Mouse (Mus musculus) right cerebral cortex, postnatal 10 days (tissue): ENCODE measurements around the gene Zgpat.

Experiments
- DNase-seq, 2 experiments: peaks; one replicate each; pipeline ENCODE4 v3.0.0; 2021; ENCODE audit warnings: low spot score in 2 of 2

Zgpat gene

DNA sequence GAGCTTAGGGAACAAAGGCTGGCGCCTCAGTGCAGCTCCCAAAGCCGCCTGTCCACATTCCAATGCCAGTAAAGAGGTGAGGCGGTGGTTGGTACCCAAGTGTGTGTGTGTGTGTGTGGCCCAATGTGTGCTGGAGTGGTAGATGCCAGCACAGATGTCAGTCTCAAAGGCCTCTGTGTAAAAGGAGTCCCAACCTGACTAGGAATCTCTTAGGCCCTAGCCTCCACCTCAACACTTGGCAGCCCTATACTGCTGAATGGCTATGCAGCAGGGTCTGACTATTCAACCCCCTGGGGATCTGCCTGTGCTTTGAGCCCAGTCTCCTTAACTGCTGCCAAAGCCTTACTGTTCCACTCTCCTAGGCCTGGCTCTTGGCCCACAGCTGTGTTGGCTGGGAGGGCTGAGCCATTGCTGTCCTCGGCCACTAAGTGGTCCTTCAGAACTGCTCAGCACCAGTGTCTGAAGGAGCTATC, 20.2 kb downstream of the Zgpat start:
- peak; percentile 76 for DNase-seq

DNA sequence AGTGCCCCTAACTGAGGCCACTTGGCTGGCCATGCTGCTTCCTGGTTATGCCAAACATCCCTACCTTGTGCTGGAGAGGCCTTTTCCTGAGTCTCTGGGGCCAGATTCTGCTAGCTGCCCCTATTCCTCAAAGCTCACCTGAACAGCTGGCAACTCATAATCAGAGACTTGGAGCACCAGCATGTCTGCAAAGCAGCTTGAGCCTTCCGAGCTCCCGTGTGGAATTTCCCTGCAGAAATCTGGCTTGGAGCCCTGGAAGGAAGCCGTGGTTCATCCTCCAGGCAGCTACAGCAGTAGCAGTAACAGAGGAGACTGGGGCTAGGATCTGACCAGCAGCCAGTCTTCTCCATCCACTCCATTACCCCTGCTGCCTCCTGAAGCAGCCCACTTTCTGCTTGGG, 21.2 kb downstream of the Zgpat start:
- DNase-seq, result peak; percentile 79 to 80

DNA sequence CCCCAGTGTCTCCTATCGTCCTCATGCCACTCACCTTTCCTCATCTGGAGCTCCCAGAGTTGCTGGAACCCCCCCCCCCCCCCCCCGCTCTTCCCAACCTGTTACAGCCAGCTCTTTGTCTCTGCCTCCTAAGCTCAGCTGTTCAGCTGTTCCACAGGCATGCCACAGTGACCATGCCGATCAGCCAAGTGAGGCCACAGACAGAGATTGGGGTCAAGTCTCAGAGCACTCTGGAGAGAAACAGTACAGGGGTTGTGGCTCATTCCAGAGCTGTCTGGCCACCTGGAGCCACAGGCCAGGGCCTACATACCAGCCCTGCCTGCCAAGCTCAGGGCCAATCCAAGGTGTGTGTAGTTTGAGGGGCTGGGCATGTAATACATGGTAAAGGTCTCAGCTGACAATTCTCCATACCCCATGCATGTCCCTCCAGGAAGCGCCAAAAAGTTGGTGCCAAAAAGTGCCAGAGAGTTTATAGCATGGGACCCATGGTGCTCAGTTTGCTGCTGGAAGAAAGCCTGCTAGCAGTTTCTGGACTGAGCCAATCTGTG, 22.0 kb downstream of the Zgpat start:
- DNase-seq, result no peak

DNA sequence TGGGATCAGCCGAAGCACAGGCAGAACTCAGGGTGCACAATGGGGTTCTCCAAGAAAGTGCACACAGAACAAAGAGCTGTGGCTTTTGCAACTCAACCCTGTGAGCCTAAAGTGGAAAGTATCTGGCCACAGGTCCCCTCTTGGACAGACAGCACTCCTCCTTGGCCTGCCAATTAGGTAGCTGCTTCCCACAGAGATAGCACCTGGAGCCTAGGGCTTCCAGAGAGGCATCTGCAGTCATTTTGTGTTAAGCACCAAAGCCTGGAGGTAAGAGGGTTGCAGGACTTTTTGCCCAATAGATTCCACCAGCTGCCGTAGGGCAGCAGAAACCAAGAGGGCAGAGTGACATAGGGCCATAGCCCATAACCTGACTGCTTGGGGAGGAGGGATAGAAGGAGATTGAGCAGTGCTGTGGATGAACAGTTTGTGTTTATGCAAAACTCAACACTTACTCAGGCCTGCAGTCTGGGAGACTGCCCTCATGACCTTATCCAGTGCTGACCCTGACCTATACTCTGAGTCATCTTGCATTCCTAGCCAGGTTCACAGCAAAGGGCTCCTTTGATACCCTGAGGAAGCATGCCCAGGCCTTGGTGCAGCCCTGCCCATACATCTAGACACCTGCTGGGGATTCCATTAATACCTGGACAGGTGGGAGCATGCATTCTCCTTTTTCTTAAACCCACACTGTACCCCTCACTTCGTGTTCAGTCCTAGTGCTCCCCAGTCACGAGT, 25.6 kb downstream of the Zgpat start:
- DNase-seq, result no peak

DNA sequence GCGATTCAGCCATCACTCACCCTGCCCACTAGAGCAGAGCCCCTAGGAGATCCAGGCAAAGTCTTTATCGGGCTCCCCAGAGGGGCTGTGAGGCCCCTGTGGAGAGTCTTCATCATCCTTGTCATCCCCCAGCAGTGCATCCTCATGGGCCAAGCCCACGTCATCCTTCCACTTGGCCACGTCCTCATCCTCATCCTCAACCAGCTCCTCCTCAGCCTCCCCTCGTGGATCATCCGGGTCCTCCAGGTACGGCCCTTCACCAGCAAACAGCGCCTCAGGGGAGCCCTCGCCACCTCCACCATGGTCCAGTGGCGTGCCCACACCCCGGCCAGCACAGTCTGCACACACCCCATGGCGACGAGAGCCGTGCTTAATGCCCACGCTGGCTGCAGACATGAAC, 26.3 kb downstream of the Zgpat start:
- no peak for DNase-seq

DNA sequence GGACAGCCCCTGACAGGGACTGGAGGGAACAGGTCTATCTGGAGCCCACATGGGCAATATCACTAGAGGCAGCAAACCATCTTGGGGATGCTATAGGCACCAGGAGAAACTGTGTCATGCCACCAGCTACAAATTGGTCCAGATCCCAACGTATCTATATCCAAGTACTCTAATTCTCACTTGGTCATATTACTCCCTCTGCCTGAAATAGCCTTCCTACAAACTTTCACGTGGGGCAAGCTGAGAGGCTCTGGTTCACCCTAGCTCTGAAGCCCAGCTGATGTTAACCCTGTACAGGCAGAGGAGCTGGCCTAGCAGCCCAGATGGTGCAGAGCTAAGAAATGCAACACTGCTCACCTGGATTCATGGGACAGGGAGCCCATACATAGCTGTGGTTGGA, 26.8 kb downstream of the Zgpat start:
- no peak for DNase-seq

DNA sequence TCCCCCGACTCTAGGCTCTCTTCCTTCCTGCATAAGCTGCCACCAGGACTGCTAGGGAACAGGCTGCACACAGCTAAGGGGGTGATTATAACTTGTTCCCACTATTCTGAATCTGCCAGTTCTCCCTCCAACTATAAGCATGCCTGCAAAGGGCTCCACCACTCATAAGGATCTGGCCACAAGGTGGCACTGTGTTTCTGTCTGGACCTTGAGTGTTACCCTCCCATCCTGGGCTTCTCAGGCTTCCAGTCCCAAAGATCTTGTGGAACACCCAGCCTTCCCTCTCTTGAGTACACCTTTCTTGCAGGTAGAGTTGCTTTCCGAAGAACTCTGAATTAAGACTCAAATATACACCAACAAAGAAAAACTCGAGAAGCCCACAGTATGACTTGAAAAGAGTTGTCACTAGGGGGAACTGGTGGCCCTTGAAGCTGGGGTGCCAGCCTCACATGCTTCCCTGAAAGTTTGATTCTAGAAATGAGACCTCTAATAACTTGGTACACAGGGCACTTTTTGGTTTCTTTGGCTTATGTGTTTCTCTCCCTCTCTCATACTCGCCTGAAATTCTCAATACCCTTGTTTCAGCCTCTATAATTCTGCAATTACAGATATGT, 28.0 kb downstream of the Zgpat start:
- peak; percentile 86 to 92 for DNase-seq

DNA sequence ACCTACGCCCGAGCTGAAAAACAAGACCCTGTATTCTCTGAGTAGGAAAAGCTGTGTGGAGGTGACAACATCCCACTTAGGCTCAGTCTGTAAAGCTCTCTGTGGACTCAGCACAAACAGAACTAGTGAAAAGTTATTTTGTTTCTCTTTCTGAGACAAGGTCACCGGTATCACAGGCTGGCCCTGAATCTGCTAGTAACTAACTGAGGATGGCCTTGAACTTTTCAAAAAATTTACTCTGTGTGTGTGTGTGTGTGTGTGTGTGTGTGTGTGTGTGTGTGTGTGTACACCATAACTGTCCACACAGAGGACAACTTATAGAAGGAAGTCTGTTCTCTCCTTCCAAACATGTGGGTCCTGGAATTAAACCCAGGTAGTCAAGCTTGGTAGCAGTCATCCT, 29.4 kb downstream of the Zgpat start:
- DNase-seq, result no peak

DNA sequence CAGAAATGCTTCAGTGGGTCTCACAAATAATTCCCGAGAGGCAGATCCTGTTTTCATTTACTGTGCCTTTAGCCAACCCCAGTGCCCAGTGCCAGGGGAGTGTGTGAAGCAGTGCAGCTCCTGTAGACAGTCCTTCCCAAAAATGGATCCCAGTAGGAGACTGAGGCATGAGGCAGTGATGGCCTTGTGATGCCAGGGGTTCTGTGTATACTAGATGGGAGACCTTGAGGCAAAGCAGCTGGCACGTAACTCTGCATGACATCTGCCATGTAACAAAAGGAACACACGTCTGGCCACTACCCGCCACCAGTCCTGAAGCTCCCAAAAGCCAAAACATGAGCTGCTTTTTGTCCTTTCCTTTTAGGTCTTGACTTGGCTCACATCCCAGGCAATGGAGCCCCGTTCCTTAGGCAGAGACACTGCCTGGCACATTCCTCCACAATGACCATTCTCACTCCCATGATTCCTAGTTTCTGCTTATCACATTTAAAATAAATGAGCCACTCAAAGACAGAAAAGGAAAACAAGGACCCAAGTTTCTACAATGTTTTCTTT, 32.6 kb downstream of the Zgpat start:
- no peak for DNase-seq

DNA sequence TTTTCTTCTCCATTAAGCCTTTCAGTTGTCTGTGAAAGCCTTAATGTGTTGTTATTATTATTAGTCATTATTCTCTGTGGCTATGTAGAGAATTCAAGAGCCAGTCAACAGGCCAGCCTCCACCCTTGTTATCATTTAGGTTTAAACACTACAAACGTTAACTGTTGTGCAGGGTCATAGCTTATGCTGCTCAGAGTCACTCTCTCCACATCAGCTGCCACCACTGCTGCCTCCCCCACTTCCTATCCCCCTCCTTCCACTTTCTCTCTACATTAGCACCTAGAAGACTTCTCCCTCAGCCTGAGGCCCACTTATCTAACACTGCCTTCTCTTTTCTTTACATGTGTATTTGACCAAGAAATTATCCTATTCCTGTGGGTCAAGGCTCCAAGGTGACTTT, 36.8 kb downstream of the Zgpat start:
- DNase-seq, result no peak

DNA sequence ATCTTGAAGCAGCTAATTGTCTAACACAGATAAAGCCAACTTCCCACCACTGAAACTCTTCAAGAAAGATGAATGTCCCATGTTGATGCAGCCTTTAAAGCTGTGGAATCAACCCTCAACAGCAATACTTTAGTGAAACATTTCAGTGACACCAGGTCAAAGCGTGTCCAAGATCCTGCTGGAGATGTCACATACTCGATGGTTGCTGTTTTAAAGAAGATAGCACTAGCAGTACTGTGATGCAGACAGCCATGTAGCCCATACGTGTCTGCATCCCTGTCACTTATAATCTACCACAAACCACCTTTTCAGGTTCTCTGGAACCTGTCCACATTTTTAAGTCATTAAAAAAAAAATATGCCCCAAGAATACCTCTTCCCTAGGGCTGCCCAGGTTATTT, 39.0 kb downstream of the Zgpat start:
- DNase-seq, result no peak

DNA sequence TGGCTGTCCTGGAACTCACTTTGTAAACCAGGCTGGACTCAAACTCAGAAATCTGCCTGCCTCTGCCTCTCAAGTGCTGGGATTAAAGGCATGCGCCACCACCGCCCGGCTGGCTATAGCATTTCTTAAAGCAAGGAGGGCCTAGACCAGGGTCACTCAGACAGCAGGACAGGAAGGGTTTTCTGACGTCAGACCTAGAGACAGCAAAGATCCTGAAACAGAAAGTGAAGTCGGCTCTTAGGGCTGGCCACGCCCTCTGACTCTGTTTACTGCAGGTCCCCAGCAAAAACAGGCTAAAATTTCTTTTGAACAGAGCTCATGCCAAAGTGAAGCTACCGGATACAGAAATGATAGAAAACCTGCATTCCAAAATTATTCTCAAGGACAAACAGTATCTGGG, 44.9 kb downstream of the Zgpat start:
- DNase-seq, result no peak

DNA sequence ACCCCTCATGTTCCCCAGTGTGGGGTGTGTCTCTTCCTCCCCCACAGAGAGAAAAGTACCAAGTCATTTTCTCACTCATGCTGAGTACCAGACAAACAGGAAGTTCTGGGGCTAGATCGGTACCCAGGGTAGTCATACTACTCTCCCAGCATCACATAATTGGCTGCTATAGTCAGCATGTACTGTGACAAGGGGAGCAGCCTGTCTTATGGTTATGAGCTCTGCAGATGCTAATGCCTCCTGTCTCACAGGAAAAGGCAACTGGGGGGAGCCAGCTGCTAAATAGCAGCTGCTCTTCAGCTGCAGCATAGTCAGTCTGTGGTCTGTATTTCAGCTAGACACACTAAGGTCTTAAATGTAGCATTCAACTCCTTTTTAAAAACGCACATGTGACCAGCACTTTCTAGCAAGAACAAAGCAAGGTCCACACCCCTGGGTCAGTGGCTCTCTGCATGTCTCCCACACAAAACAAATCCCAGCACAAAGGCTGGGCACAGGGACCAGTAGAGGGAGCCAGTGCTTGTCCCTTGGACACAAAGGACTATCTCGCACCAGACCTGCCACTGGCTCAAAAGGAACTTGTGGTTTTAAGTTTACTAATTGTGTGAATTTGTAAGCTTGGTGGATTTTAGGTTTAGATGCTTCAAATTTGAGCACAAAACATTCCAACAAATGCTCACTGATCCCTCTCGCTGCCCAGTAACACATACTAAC, 46.2 kb downstream of the Zgpat start:
- peak in 1 of 2 experiments; percentile 71 for DNase-seq

DNA sequence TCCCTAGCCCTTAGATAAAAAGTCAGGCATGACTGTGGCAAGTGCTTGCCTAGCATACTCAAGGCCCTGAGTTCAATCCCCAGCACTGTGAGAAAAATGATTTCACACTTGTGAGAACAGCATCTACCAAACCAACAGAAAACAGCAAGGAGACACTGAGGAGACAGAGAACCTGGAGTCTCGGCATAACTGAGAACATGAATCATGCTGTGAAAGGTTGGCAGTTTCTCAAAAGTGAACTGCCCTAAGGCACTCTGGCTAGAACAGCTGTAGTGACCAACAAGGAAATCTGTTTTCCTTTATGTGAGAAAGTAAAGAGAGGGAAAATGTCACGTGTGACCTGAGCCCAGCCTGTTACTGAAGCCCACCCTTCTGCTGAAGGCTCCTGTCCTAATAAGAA, 48.4 kb downstream of the Zgpat start:
- DNase-seq, result no peak

DNA sequence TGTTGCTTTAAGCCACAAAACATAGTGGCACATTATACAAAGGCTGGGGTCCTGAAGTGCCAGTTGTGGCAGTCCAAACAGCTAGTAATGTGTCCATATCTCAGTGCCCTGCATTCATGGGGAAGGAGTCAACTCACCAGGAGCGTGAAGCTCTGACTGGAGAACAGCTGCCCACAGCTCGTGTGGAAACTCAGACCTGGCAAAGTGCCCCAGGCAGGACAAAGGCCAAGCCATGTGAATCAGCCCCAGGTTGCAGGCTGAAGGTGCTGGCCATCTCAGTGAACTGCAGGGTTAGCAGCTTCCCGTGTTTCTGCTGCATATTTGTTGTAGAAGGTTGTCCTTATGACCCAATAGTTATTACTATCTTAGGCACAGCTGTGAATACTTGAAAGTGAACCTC, 51.2 kb downstream of the Zgpat start:
- no peak for DNase-seq

DNA sequence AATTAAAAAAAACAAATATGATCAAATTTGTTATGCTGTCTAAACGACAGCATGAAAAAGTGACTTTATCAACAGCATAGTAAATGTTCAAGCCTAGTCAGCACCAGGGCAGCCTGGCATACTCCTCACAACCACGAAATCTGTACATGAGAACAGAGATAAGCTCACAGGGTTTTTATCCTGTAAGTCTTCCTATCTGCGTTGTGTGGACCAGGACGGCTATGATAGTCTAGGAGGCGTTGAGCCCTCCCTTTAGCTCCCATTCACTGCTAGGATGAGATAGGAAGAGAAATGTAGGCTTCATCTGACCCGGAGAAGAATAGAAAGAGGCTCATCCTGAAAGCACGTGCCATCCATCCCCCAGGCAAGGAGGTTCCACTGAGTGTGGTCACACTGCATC, 54.6 kb downstream of the Zgpat start:
- DNase-seq, result no peak

DNA sequence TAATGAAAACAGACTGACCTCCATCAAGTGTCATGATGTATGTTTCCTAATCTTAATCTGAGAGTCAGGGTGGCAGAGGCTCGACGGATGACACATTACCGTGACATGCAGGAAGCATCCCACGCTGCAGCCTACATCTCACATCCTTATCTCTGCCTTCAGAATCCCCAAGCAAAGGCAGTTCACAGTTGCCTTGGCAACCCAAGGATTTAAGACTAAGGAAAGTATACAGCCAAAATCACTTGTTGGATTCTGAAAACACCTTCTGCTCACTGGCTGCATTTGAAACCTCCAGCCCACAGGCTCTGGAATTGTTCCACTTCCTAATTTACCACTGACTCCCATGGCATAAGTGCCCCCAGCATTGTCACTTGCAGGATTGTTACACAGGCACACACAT, 55.7 kb downstream of the Zgpat start:
- peak; percentile 72 to 89 for DNase-seq

DNA sequence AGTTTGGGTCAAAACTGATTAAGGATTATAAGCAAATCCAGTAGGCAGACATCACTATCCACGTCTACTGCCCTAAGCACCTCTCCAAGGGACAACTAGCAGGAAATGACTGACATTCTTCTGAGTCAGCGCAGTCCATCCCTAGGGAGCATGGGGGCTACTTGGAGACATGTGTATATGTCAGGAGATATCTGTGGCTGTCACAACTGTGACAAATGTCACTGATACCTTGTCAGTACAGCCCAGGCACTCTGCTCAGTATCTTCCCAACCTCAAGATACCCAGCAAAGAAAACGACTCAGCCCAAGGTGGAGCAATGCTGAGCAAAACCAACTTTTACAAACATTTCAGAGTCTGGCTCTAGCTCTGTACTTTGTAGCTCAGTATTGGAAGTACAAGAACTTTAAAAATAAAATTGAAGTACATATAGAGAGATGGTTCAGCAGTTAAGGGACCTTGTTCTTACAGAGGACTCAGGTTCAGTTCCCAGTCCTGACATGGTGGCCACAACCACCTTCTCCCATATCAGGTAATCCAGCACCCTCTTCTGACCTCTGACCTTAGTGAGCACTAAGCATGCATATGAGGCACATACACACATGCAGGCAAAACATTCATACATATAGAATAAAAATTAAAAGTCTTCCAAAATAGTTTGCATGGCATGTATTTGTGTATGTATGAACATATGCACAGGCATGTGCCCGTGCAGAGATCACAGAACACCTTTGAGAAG, 56.3 kb downstream of the Zgpat start:
- DNase-seq, result no peak

DNA sequence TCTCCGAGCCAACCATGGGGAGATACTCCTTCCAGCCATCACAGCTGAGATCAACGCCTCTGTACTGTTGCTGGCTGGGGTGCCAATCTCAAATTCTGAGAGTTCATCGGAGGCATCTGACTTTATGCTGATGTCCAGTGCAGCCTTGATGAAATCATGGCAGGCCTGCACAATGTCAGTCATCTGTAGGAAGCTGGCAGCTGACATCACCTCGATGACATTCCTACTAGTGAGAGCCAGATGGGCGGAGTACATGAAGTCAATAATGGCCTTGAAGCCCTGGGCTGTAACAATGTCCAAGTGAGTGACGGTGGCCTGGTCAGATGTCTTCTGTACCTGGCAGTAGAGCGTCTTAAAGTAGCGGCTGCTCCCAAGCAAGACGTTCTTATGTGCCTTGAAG, 59.1 kb downstream of the Zgpat start:
- no peak for DNase-seq
